Mouse (Mus musculus) Muller cell, postnatal 12 days (primary cell): Measurements from ENCODE around the gene Asl.
"Not testable (repeated sequence)": the region's sequence is repeated elsewhere in the genome, so short reads cannot be mapped to it uniquely, and the experiment has no call there.

Experiments used
- DNase-seq: peaks from one replicate; pipeline ENCODE4 v3.0.0-alpha.2; 2015; ENCODE audit errors: inconsistent ontology term

Gene Asl

GRCm38 (mm10) chr5:130046100-130046499, 17.1 kb upstream of the Asl start:
- no peak for DNase-seq

DNA sequence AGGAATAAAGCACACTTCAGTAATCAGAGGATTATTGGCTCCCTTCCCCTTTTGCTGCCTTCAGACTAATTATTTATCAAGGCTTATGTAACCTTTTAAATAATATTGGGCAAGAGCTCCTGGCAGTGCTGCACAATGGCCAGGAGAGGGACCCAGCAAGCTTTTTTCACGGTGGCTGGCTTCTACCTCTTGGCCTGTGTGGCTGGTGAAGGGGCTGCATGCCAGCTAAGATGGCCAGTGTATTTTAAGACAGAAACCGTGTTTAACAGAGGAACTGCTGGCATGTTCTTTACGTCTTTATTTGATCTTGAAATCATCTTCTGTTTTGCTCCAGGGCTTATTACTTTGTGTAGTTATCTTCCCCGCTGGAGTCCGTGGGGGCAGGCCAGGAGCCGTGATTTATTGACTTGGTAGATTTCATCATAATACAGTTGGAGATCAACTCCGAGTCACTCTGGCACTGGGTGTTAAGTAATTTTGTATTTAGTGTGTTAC, 15.2 kb upstream of the Asl start:
- DNase-seq = peak; percentile 61

- DNase-seq = no peak
These were observed 14.7 kb upstream of the Asl start for GRCm38 (mm10) chr5:130043741-130044140.

GRCm38 (mm10) chr5:130041262-130041661, 12.2 kb upstream of the Asl start:
- no peak for DNase-seq

GRCm38 (mm10) chr5:130040797-130041196, 11.8 kb upstream of the Asl start:
- DNase-seq = no peak

- DNase-seq = peak; percentile 57
These were observed 8.9 kb upstream of the Asl start for GRCm38 (mm10) chr5:130037752-130038455.

DNA sequence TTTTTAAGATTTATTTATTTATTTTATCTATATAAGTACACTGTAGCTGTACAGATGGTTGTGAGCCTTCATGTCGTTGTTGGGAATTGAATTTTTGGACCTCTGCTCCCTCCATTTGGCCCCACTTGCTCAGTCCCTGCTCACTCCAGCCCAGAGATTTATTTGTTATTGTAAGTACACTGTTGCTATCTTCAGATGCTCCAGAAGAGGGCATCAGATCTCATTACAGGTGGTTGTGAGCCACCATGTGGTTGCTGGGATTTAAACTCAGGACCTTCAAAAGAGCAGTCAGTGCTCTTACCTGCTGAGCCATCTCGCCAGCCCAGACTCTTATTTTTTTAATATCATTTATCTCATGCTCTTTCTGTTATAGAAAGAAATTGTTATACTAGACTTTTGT, 7.3 kb upstream of the Asl start:
- not testable (repeated sequence) for DNase-seq

DNA sequence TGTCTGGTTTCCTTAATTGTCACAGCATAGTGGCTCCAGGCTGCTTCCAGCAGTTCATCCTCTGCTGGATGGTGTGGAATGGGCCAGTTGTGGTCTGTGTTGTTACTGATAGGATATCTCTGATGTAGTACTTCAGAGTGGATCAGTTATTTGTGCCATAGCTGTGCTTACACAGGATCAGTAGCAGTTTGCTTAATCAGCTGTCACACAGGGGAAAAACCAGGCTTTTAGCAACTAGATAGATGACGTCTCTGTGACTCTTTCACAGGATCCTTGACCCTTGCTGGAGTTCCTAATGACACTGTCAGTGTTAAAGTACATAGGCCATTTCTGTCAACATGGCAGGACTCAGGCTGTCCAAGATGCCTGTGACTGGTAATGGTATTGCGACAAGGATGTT, 4.8 kb upstream of the Asl start:
- DNase-seq = no peak

DNA sequence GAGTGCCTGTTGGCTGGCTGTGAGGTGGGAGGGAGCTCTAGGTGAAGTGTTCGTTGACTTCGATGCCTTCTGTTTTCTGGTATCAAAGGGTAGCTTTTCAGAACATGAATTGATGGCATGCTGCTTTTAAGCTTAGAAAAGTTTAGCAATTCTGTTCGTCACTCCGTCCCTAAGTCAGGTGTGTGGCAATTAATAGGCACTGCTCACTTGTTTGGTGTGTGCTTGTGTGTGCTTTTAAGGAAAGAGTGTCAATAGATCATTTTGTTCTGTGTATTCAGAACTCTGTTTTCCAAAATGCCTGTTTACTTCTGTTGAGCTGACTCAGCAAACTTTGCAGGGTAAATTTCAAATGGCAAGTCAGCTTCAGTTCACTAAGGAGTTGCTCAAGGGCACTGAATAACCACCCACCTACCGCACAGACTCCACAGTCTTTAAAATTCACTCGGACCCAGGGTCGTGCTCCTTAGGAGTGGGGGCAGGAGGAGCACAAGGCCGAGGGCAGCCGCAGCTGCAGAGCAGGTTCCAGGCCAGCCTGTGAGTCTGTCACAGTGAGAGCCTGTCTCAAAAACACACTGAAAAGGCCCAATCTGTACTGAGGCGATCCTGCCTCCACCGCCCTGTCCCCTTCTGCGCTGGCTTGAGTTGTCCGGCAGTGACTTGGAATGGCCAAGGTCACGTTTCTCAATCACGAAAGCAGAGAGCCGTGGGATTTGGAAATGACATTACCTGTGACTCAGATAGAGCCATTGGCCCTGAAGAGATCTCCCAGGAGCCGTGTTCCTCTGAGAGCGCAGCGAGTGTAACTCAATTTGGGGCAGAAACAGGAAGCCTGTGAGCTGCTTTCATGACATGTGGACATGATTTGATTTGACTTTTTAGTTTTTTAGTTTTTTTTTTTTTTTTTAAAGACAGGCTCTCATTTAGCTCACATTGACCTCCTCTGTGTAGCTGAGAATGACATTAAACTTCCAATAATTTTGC, 2.7 kb upstream of the Asl start:
- DNase-seq = no peak

GRCm38 (mm10) chr5:130027696-130028095, 1.4 kb downstream of the Asl start:
- DNase-seq = no peak

- DNase-seq = no peak
These were observed 1.9 kb downstream of the Asl start for GRCm38 (mm10) chr5:130027134-130027533.

DNA sequence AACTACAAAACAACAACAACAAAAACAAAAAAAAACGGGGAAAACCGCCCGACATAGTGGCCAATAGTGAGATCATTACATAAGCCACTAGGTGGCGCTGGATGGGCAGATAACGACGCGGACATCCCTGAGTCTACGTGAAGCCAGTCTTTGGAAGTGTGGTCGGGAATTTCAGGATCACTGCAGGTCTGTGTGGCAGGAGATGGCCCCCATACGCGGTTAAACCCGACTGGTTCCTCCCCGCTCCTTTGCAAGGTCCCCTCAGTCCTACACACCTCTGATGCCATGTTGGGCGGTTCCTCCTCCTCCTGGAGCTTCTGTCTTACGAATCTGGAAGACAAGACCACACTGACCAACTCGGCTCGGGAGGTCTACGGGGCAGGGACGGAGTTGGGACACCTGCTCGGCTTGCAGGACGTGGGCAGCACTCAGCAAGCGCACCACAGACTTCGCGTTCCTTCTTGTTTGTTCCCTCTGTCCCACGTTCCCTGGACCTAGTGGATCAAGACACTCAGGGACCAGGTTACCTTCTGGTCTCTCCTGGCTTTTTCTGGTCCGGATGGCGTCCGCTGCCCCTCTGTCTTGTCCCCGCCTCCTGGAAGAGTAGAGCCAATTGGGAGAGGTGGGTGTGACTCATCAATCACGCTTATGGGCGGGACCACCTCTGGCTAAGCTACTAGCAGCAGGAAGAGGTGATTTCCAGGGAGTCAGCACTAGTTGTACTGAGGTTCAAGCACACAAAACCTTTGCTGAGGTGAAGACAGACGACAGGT, 5.1 kb downstream of the Asl start:
- peak; percentile 90 for DNase-seq

DNA sequence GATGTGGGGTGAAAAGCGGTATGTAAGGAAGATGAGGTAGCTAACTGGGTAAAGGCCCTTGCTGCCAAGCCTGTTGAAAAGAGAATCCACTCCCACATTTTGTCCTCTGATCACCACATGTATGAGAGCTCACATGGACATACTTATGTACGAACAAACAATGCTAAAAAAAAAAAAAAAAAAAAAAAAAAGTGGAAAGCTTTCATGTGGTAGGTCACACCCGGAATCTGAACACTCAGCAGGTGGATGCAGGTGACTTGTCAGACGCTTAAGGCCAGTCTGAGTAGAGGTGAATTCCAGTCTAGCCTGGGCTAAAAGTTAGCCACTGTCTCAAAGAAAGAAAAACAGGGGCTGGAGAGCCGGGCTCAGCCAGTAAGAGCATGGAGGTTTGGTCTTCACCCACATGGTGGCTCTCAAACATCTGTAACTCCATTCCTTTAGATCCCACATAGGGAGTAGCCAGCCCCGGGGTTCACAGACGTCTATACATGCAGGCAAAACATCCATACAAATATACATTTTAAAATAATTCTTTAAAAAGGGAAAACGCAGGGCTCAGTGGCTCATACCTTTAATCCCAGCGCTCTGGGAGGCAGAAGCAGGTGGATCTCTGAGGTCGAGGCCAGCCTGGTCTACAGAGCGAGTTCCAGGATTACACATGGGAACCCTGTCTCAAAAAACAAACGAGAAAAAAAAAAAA, 5.8 kb downstream of the Asl start:
- peak; percentile 26 for DNase-seq

- no peak for DNase-seq
These were observed 6.7 kb downstream of the Asl start for GRCm38 (mm10) chr5:130022366-130022765.

DNA sequence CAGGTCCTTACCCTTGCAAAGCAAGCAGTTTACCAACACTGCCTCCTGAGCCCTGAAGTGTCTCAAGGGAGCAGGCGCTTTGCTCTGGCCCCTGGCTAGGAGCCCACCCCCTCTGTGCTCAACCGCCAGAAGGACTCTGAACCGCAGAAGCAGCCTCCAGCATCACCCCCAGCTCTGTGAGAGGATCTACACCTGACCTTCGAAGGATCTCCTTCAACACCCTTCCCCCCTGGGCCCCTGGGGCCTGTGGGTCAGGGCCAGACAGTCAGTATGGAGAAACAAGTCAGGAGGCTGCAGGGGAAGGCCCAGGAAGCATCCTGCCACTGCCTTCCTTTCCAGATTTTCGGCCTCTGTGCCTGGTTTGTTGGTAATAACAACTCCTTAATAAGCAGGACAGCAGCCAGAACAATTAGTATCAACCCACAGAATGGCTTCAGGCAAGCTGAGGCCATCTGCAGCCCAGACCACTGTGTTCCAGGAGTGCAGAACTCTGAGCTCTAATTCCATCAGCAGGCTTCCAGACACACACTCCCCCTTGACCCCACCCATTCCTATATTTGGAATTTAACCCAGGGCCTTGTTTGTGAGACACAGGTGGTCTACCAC, 7.6 kb downstream of the Asl start:
- peak; percentile 69 for DNase-seq

- peak; percentile 36 for DNase-seq
These were observed 9.6 kb downstream of the Asl start for GRCm38 (mm10) chr5:130019461-130019860.

DNA sequence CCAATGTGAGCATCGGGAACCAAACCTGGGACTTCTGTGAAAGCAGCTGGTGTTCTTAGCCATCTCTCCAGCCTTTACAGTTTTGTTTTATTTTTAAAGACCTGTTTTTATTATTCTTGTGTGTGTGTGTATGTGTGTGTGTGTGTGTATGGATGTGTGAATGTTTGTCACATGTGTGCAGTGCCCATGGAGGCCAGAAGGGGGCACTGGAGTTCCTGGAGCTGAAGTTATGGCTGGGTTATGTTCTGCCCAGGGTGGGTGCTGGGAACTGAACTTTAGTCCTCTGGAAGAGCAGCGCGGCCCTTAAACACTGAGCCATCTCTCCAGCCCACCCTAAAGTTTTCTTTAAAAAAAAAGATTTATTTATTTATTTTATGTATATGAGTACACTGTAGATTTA, 13.9 kb downstream of the Asl start:
- no peak for DNase-seq

- no peak for DNase-seq
These were observed 18.1 kb downstream of the Asl start for GRCm38 (mm10) chr5:130010961-130011360.

GRCm38 (mm10) chr5:130009784-130010183, 19.3 kb downstream of the Asl start:
- DNase-seq = no peak

GRCm38 (mm10) chr5:130008034-130008590, 20.9 kb downstream of the Asl start:
- no peak for DNase-seq

DNA sequence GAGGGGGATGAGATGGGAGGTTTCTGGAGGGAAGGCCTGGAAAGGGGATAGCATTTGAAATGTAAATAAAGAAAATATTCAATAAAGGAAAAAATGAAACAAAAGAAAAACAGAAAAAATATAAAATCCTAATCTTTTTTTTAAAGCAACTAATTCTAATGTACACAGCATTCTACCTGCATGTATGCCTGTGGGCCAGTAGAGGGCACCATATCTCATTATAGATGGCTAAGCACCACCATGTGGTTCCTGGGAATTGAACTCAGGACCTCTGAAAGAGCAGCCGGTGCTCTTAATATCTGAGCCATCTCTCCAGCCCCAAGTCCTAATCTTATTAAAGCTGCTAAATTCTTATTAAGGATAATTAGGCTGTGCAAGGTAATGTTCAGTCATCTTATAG, 21.7 kb downstream of the Asl start:
- no peak for DNase-seq
